Mouse (Mus musculus): ENCODE results near the gene Wnk4. TPM values are rescaled to one million over a fixed set of nuclear protein-coding genes. Genes with fewer than 3 reads are reported as not detected.

Gene Wnk4
- polyA plus RNA-seq, 1 experiment from 2014 or later = 5.4 TPM

GRCm38 (mm10) chr11:101295191-101295590 lies 34.8 kb downstream of the Wnk4 start:
- no peak overlapping the region for H3K4me2 ChIP-seq (ENCODE audit: low read depth, low read length)
- H3K4me1 ChIP-seq (ENCODE audit: control insufficient read depth, low read depth, low read length) = peaks cover under 1% of the 10 kb centered on the region; the same call in 1 of the 2 replicates
- WGBS (ENCODE audit: insufficient replicate concordance) = 94% methylated on average over 8 of the region's 8 CpGs
- H3K4me3 ChIP-seq (ENCODE audit: low read depth, low read length) = no peak overlapping the region
- no peak overlapping the region for H3K9ac ChIP-seq (ENCODE audit: low read depth, low read length)
- ATAC-seq (ENCODE audit: low read depth) = no peak
- peaks cover 61% of the 10 kb centered on the region for H3K36me3 ChIP-seq (ENCODE audit: control insufficient read depth, insufficient read depth)
- no peaks in the 10 kb centered on the region for H3K9me3 ChIP-seq (replicated peaks; ENCODE audit: control insufficient read depth, low read length)
- no peak overlapping the region for H3K27ac ChIP-seq (ENCODE audit: low read length)
- no peaks in the 10 kb centered on the region for H3K27me3 ChIP-seq (ENCODE audit: control insufficient read depth, insufficient read depth, low read depth, low read length)

- WGBS (ENCODE audit: insufficient replicate concordance) = 49% methylated on average over 7 of the region's 7 CpGs
- H3K4me1 ChIP-seq (ENCODE audit: control insufficient read depth, low read depth, low read length) = peaks cover 15% of the 10 kb centered on the region
- no peaks in the 10 kb centered on the region for H3K9me3 ChIP-seq (replicated peaks; ENCODE audit: control insufficient read depth, low read length)
- H3K36me3 ChIP-seq (ENCODE audit: control insufficient read depth, insufficient read depth) = peaks cover 13% of the 10 kb centered on the region
- no peak for ATAC-seq (ENCODE audit: low read depth)
- peak overlapping the region; percentile 79 for H3K27ac ChIP-seq (ENCODE audit: low read length)
- H3K4me2 ChIP-seq (ENCODE audit: low read depth, low read length) = peak overlapping the region; percentile 71
- no peaks in the 10 kb centered on the region for H3K27me3 ChIP-seq (ENCODE audit: control insufficient read depth, insufficient read depth, low read depth, low read length)
- H3K4me3 ChIP-seq (ENCODE audit: low read depth, low read length) = peak overlapping the region; percentile 85
- peak overlapping the region; percentile 87 for H3K9ac ChIP-seq (ENCODE audit: low read depth, low read length)
These were observed 40.5 kb downstream of the Wnk4 start for GRCm38 (mm10) chr11:101300881-101301280.

- Histone ChIP-seq H3K9me3 (replicated peaks; ENCODE audit: control insufficient read depth, low read length) (no peaks in the 10 kb centered on the region), H3K27ac (ENCODE audit: low read length) (peak overlapping the region; percentile 79), H3K9ac (ENCODE audit: low read depth, low read length) (peak overlapping the region; percentile 87), H3K4me3 (ENCODE audit: low read depth, low read length) (peak overlapping the region; percentile 85), H3K36me3 (ENCODE audit: control insufficient read depth, insufficient read depth) (peaks cover 11% of the 10 kb centered on the region), H3K4me2 (ENCODE audit: low read depth, low read length) (peak overlapping the region; percentile 71), H3K27me3 (ENCODE audit: control insufficient read depth, insufficient read depth, low read depth, low read length) (no peaks in the 10 kb centered on the region), H3K4me1 (ENCODE audit: control insufficient read depth, low read depth, low read length) (peaks cover 15% of the 10 kb centered on the region)
- WGBS (ENCODE audit: insufficient replicate concordance) = 7% methylated on average over 26 of the region's 26 CpGs
- ATAC-seq (ENCODE audit: low read depth) = peak; percentile 48
These were observed 41.1 kb downstream of the Wnk4 start for GRCm38 (mm10) chr11:101301299-101302003.

- ATAC-seq (ENCODE audit: low read depth) = peak; percentile 96
- Histone ChIP-seq H3K9ac (ENCODE audit: low read depth, low read length) (peak within 1 kb of the TSS; percentile 87), H3K27me3 (ENCODE audit: control insufficient read depth, insufficient read depth, low read depth, low read length) (no peaks in the 10 kb centered on the region), H3K4me1 (ENCODE audit: control insufficient read depth, low read depth, low read length) (peaks cover 15% of the 10 kb centered on the region), H3K9me3 (replicated peaks; ENCODE audit: control insufficient read depth, low read length) (no peaks in the 10 kb centered on the region), H3K27ac (ENCODE audit: low read length) (peak within 1 kb of the TSS; percentile 79), H3K36me3 (ENCODE audit: control insufficient read depth, insufficient read depth) (peaks cover 11% of the 10 kb centered on the region), H3K4me3 (ENCODE audit: low read depth, low read length) (peak within 1 kb of the TSS; percentile 85), H3K4me2 (ENCODE audit: low read depth, low read length) (peak within 1 kb of the TSS; percentile 71)
- 6% methylated on average over 39 of the region's 39 CpGs for WGBS (ENCODE audit: insufficient replicate concordance)
These were observed 41.8 kb downstream of the Wnk4 start, which contains the start of gene Becn1 for GRCm38 (mm10) chr11:101302004-101302798. Gene Becn1 (minus strand): TSS chr11:101302286.

- Histone ChIP-seq H3K27me3 (ENCODE audit: control insufficient read depth, insufficient read depth, low read depth, low read length) (no peaks in the 10 kb centered on the region), H3K9me3 (replicated peaks; ENCODE audit: control insufficient read depth, low read length) (no peaks in the 10 kb centered on the region), H3K36me3 (ENCODE audit: control insufficient read depth, insufficient read depth) (no peaks in the 10 kb centered on the region), H3K9ac (ENCODE audit: low read depth, low read length) (no peak overlapping the region), H3K27ac (ENCODE audit: low read length) (no peak overlapping the region), H3K4me1 (ENCODE audit: control insufficient read depth, low read depth, low read length) (no peaks in the 10 kb centered on the region; the same call in 1 of the 2 replicates), H3K4me2 (ENCODE audit: low read depth, low read length) (no peak overlapping the region), H3K4me3 (ENCODE audit: low read depth, low read length) (no peak overlapping the region)
- no peak for ATAC-seq (ENCODE audit: low read depth)
- WGBS (ENCODE audit: insufficient replicate concordance) = 30% methylated on average over 5 of the region's 5 CpGs
These were observed 47.4 kb downstream of the Wnk4 start for GRCm38 (mm10) chr11:101307744-101308143.

- WGBS (ENCODE audit: insufficient replicate concordance) = 70% methylated on average over 3 of the region's 3 CpGs
- H3K36me3 ChIP-seq (ENCODE audit: control insufficient read depth, insufficient read depth) = no peaks in the 10 kb centered on the region
- H3K27me3 ChIP-seq (ENCODE audit: control insufficient read depth, insufficient read depth, low read depth, low read length) = no peaks in the 10 kb centered on the region
- no peak overlapping the region for H3K9ac ChIP-seq (ENCODE audit: low read depth, low read length)
- no peak overlapping the region for H3K4me2 ChIP-seq (ENCODE audit: low read depth, low read length)
- peaks cover 15% of the 10 kb centered on the region for H3K4me1 ChIP-seq (ENCODE audit: control insufficient read depth, low read depth, low read length)
- ATAC-seq (ENCODE audit: low read depth) = no peak
- H3K27ac ChIP-seq (ENCODE audit: low read length) = no peak overlapping the region
- H3K9me3 ChIP-seq (replicated peaks; ENCODE audit: control insufficient read depth, low read length) = no peaks in the 10 kb centered on the region
- no peak overlapping the region for H3K4me3 ChIP-seq (ENCODE audit: low read depth, low read length)
These were observed 50.7 kb downstream of the Wnk4 start for GRCm38 (mm10) chr11:101311083-101311482.

- Histone ChIP-seq H3K4me3 (ENCODE audit: low read depth, low read length) (no peak overlapping the region), H3K36me3 (ENCODE audit: control insufficient read depth, insufficient read depth) (no peaks in the 10 kb centered on the region), H3K27ac (ENCODE audit: low read length) (no peak overlapping the region), H3K4me1 (ENCODE audit: control insufficient read depth, low read depth, low read length) (peaks cover 15% of the 10 kb centered on the region), H3K9me3 (replicated peaks; ENCODE audit: control insufficient read depth, low read length) (no peaks in the 10 kb centered on the region), H3K4me2 (ENCODE audit: low read depth, low read length) (no peak overlapping the region), H3K27me3 (ENCODE audit: control insufficient read depth, insufficient read depth, low read depth, low read length) (no peaks in the 10 kb centered on the region), H3K9ac (ENCODE audit: low read depth, low read length) (no peak overlapping the region)
- 56% methylated on average over 3 of the region's 3 CpGs for WGBS (ENCODE audit: insufficient replicate concordance)
- no peak for ATAC-seq (ENCODE audit: low read depth)
These were observed 51.8 kb downstream of the Wnk4 start for GRCm38 (mm10) chr11:101312150-101312549.

- ATAC-seq (ENCODE audit: low read depth) = no peak
- Histone ChIP-seq H3K9me3 (replicated peaks; ENCODE audit: control insufficient read depth, low read length) (no peaks in the 10 kb centered on the region), H3K36me3 (ENCODE audit: control insufficient read depth, insufficient read depth) (peaks cover 15% of the 10 kb centered on the region), H3K9ac (ENCODE audit: low read depth, low read length) (no peak overlapping the region), H3K4me1 (ENCODE audit: control insufficient read depth, low read depth, low read length) (peaks cover 24% of the 10 kb centered on the region), H3K4me3 (ENCODE audit: low read depth, low read length) (no peak overlapping the region), H3K27ac (ENCODE audit: low read length) (peak overlapping the region; percentile 99), H3K4me2 (ENCODE audit: low read depth, low read length) (0 out of 2 replicates have a peak overlapping the region, but pooled peaks have one; percentile 85), H3K27me3 (ENCODE audit: control insufficient read depth, insufficient read depth, low read depth, low read length) (no peaks in the 10 kb centered on the region)
- WGBS (ENCODE audit: insufficient replicate concordance) = 93% methylated on average over 1 of the region's 1 CpGs
These were observed 54.2 kb downstream of the Wnk4 start for GRCm38 (mm10) chr11:101314567-101314966.

Data from liver, embryonic 16.5 days (tissue).